Comparison of ENCODE assay signal across 8 mouse cellular contexts in the genomic region with DNA sequence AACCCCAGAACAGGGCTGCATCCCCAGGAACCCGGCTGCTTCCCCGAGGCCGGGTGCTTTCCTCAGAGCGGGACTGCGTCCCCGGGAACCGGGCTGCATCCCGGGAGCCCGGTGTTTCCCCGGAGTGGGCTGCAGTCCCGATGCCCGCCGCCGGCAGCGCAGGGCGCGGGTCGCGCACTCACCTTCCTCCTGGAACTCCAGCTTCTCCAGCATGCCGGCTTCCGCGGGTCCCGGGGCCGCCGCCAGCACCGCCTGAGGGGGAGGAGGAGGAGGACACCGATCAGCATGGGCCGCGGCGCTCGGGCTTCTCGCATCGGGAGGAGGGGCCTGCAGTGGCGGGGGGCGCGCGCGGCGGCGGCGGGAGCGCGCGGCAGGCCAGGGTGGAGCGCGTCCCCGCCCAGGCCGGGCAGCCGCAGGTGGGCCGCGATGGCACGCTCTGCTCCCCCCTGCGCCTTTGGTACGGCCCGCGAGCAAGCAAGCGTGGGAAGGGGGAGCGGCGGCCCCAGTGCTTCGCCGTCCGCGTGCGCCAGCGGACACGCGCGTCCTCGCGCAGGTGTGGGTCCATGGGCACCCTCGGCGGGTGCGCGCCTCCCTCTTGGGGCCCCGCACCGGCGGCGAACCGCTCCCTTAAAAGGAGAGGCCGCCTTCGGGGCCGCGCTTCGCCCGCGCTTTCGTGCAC.
DNase-seq lines count a peak whose midpoint lies in the region; ATAC-seq and TF ChIP-seq lines count a peak whose summit lies in the region.

No protein-coding gene starts in this region.

- no peaks in the 10 kb centered on the region for H3K36me3 ChIP-seq in hindbrain, postnatal 0 days (ENCODE audit: insufficient read depth, low read length)

- H3K4me3 ChIP-seq in gastrocnemius, adult 2 months, result peak overlapping the region; percentile 92
- peak overlapping the region; percentile 87 for H3K4me3 ChIP-seq in hindbrain, postnatal 0 days (ENCODE audit: low read length)

- 0% methylated on average over 45 of the region's 87 CpGs for WGBS in hindbrain, postnatal 0 days

- peak; percentile 94 for DNase-seq in ZHBTc4 (ENCODE audit: low read depth, low spot score)
- peak; percentile 95 to 97 for DNase-seq in cerebellum, postnatal 25 days
- peak; percentile 88 for DNase-seq in gastrocnemius, adult 2 months
- peak; percentile 95 for DNase-seq in hindbrain, postnatal 0 days (ENCODE audit: low spot score)
- peak; percentile 82 to 87 for DNase-seq in left cerebral cortex, adult 9 months (ENCODE audit: low spot score in 2 of 2)
- peak; percentile 93 for DNase-seq in right cerebral cortex, postnatal 25 days
- peak; percentile 78 to 82 for DNase-seq in urinary bladder, postnatal 36 days (ENCODE audit: low spot score in 2 of 2)

- intact Hi-C loops in gastrocnemius, adult 2 months (cut with DNase I), result loop anchor here (2.0 kb wide), 2 partner anchors 53 to 65 kb away; no protein-coding TSS in a partner anchor

- H3K4me2 ChIP-seq in hindbrain, postnatal 0 days (ENCODE audit: low read depth, low read length), result peak overlapping the region; percentile 68

- H3K9me3 ChIP-seq in hindbrain, postnatal 0 days (ENCODE audit: low read length), result no peaks in the 10 kb centered on the region

- H3K9ac ChIP-seq in hindbrain, postnatal 0 days (replicated peaks; ENCODE audit: low read length), result peak overlapping the region; percentile 90

- H3K27ac ChIP-seq in gastrocnemius, adult 2 months, result peak overlapping the region; percentile 93
- peak overlapping the region; percentile 88 for H3K27ac ChIP-seq in hindbrain, postnatal 0 days

- H3K4me1 ChIP-seq in hindbrain, postnatal 0 days (ENCODE audit: insufficient read depth, low read length), result peaks cover 7% of the 10 kb centered on the region; the same call in 1 of the 2 replicates

- no peaks in the 10 kb centered on the region for H3K27me3 ChIP-seq in hindbrain, postnatal 0 days (ENCODE audit: insufficient read depth, low read length)

- TF ChIP-seq CTCF in gastrocnemius, adult 2 months (IDR thresholded peaks at IDR 0.05), result peak; percentile 65
- peak; percentile 49 for TF ChIP-seq CTCF in hindbrain, postnatal 0 days (IDR thresholded peaks at IDR 0.05; ENCODE audit: low read depth)

- ATAC-seq in hindbrain, postnatal 0 days, result peak; percentile 95
- peak; percentile 6; the same call in 1 of the 2 replicates for ATAC-seq in megakaryocyte-erythroid progenitor cell, adult 5-6 weeks (replicated peaks; ENCODE audit: low FRiP score, low TSS enrichment, poor library complexity, severe bottlenecking)

Comparison
In these comparisons a context has a peak if more than half of its experiments do, and no peak if none do; other contexts are left out.
1. Peak in every context shown above with its lines: DNase-seq, ATAC-seq, H3K4me3 ChIP-seq and H3K27ac ChIP-seq.